Mouse (Mus musculus) CH12.LX (cell line): ENCODE results near the gene Mst1. TPM values are rescaled to one million over a fixed set of nuclear protein-coding genes. Genes with fewer than 3 reads are reported as not detected.

Experiments
- DNase-seq: peaks from one replicate; pipeline ENCODE4 v3.0.0-alpha.2; 2013; ENCODE audit errors: extremely low read depth
- H3K27ac ChIP-seq: 2 replicates; pipeline ENCODE4 v1.5.1; 2012; ENCODE audit warnings: low read depth, mild to moderate bottlenecking, control low read depth, moderate library complexity; ENCODE audit not compliant: insufficient read depth
- H3K27me3 ChIP-seq: replicated peaks from 2 replicates; pipeline ENCODE3; 2012; ENCODE audit warnings: inconsistent platforms
- H3K36me3 ChIP-seq, 2 experiments: replicated peaks in 1 of 2; 2 replicates each; pipeline versions ENCODE3 to v1.6.1; 2012; ENCODE audit warnings: inconsistent platforms in 1 of 2, low read length in 1 of 2, mild to moderate bottlenecking in 1 of 2, mixed read lengths in 1 of 2, moderate library complexity in 1 of 2; ENCODE audit not compliant: control insufficient read depth in 1 of 2, insufficient read depth in 1 of 2
- H3K4me1 ChIP-seq, 2 experiments: 2 replicates each; pipeline ENCODE4 v1.6.1; 2012; ENCODE audit warnings: inconsistent platforms in 1 of 2, moderate library complexity in 1 of 2; ENCODE audit not compliant: insufficient read depth in 2 of 2, control insufficient read depth in 1 of 2
- H3K4me2 ChIP-seq: 2 replicates; pipeline ENCODE4 v1.6.1; 2012; ENCODE audit warnings: low read depth, mild to moderate bottlenecking, control low read depth; ENCODE audit not compliant: poor library complexity, insufficient read depth, severe bottlenecking
- H3K4me3 ChIP-seq, 3 experiments: fragments of 150-350 bp in 1 of 3; sonication (generic) in 1 of 3; replicated peaks in 1 of 3; 2 replicates each; pipeline versions ENCODE3 to v1.5.1; 2011 to 2012; ENCODE audit warnings: low read depth in 2 of 3, low read length in 2 of 3, mild to moderate bottlenecking in 2 of 3, moderate library complexity in 2 of 3, control low read depth in 1 of 3, improper control_type of control experiment in 1 of 3, inconsistent platforms in 1 of 3, mixed read lengths in 1 of 3; ENCODE audit not compliant: poor library complexity in 1 of 3
- H3K79me2 ChIP-seq: replicated peaks from 2 replicates; pipeline ENCODE4 v1.6.1; 2012; ENCODE audit warnings: mild to moderate bottlenecking, moderate library complexity; ENCODE audit not compliant: control insufficient read depth, poor library complexity, insufficient read depth, severe bottlenecking; ENCODE audit errors: extremely low read depth
- H3K9ac ChIP-seq: 2 replicates; pipeline ENCODE4 v1.6.1; 2012; ENCODE audit warnings: low read depth, mild to moderate bottlenecking, control low read depth, moderate library complexity; ENCODE audit not compliant: insufficient read depth
- H3K9me3 ChIP-seq: replicated peaks from 2 replicates; pipeline ENCODE3; 2012; ENCODE audit warnings: low read length, inconsistent platforms, mixed read lengths
- BHLHE40 ChIP-seq: IDR thresholded peaks from 2 replicates; pipeline ENCODE4 v1.6.1; 2011; ENCODE audit warnings: mild to moderate bottlenecking, low read depth, low read length, improper control_type of control experiment
- CHD1 ChIP-seq: IDR thresholded peaks from 2 replicates; pipeline ENCODE4 v1.6.1; 2012; ENCODE audit warnings: low read depth, low read length, improper control_type of control experiment, inconsistent platforms
- CHD2 ChIP-seq: IDR thresholded peaks from 2 replicates; pipeline ENCODE4 v1.6.1; 2011; ENCODE audit warnings: low read length, improper control_type of control experiment
- CTCF ChIP-seq, 2 experiments: IDR thresholded peaks in 1 of 2; conservative IDR thresholded peaks in 1 of 2; 2 replicates each; pipeline ENCODE4 v1.5.1; 2011 to 2012; ENCODE audit warnings: low read depth in 2 of 2, low read length in 2 of 2, improper control_type of control experiment in 1 of 2, inconsistent platforms in 1 of 2, mild to moderate bottlenecking in 1 of 2, moderate library complexity in 1 of 2
- E2F4 ChIP-seq: IDR thresholded peaks from 2 replicates; pipeline ENCODE4 v1.6.1; 2011; ENCODE audit warnings: low read depth, low read length, improper control_type of control experiment; ENCODE audit not compliant: insufficient replicate concordance
- ELF1 ChIP-seq: IDR thresholded peaks from 2 replicates; pipeline ENCODE4 v1.6.1; 2014; ENCODE audit warnings: low read depth, mild to moderate bottlenecking, inconsistent platforms, low read length, improper control_type of control experiment
- EP300 ChIP-seq: IDR thresholded peaks from 2 replicates; pipeline ENCODE4 v1.6.1; 2011; ENCODE audit warnings: low read length, improper control_type of control experiment
- GABPA ChIP-seq: IDR thresholded peaks from 2 replicates; pipeline ENCODE4 v1.6.1; 2012; ENCODE audit warnings: low read depth, low read length, improper control_type of control experiment, inconsistent platforms; ENCODE audit not compliant: insufficient replicate concordance
- HCFC1 ChIP-seq: IDR thresholded peaks from 2 replicates; pipeline ENCODE4 v1.6.1; 2012; ENCODE audit warnings: low read depth, mild to moderate bottlenecking, inconsistent platforms, low read length, improper control_type of control experiment
- IRF4 ChIP-seq: IDR thresholded peaks from 2 replicates; pipeline ENCODE4 v1.6.1; 2014; ENCODE audit warnings: low read depth, mild to moderate bottlenecking, inconsistent platforms, low read length, improper control_type of control experiment
- JUN ChIP-seq: IDR thresholded peaks from 2 replicates; pipeline ENCODE4 v1.6.1; 2011; ENCODE audit warnings: low read depth, mild to moderate bottlenecking, low read length, improper control_type of control experiment, moderate library complexity; ENCODE audit not compliant: insufficient read depth
- MAX ChIP-seq: IDR thresholded peaks from 2 replicates; pipeline ENCODE4 v1.6.1; 2011; ENCODE audit warnings: low read length, improper control_type of control experiment
- MAZ ChIP-seq: IDR thresholded peaks from 2 replicates; pipeline ENCODE4 v1.6.1; 2012; ENCODE audit warnings: low read depth, mild to moderate bottlenecking, inconsistent platforms, low read length, improper control_type of control experiment, moderate library complexity
- MEF2A ChIP-seq: IDR thresholded peaks from 2 replicates; pipeline ENCODE4 v1.6.1; 2014; ENCODE audit warnings: low read depth, mild to moderate bottlenecking, inconsistent platforms, low read length, improper control_type of control experiment, borderline replicate concordance
- MXI1 ChIP-seq: IDR thresholded peaks from 2 replicates; pipeline ENCODE4 v1.6.1; 2011; ENCODE audit warnings: mild to moderate bottlenecking, low read depth, low read length, improper control_type of control experiment
- MYC ChIP-seq: IDR thresholded peaks from 2 replicates; pipeline ENCODE4 v1.6.1; 2011; ENCODE audit warnings: low read depth, mild to moderate bottlenecking, improper control_type of control experiment, low read length
- NELFE ChIP-seq: IDR thresholded peaks from 2 replicates; pipeline ENCODE4 v1.6.1; 2011; ENCODE audit warnings: low read depth, low read length, improper control_type of control experiment
- NRF1 ChIP-seq: IDR thresholded peaks from 2 replicates; pipeline ENCODE4 v1.6.1; 2014; ENCODE audit warnings: low read depth, mild to moderate bottlenecking, inconsistent platforms, low read length, improper control_type of control experiment, moderate library complexity
- PAX5 ChIP-seq: IDR thresholded peaks from 2 replicates; pipeline ENCODE4 v1.6.1; 2012; ENCODE audit warnings: low read length, inconsistent platforms, mixed read lengths
- POLR2AphosphoS2 ChIP-seq: IDR thresholded peaks from 2 replicates; pipeline ENCODE4 v1.6.1; 2011; ENCODE audit warnings: low read depth, low read length, improper control_type of control experiment
- RAD21 ChIP-seq: IDR thresholded peaks from 2 replicates; pipeline ENCODE4 v1.6.1; 2011; ENCODE audit warnings: low read depth, mild to moderate bottlenecking, low read length, improper control_type of control experiment, moderate library complexity
- RCOR1 ChIP-seq: conservative IDR thresholded peaks from 2 replicates; pipeline ENCODE4 v1.6.1; 2012; ENCODE audit warnings: low read depth, mild to moderate bottlenecking, inconsistent platforms, low read length, improper control_type of control experiment
- SIN3A ChIP-seq: IDR thresholded peaks from 2 replicates; pipeline ENCODE4 v1.6.1; 2012; ENCODE audit warnings: low read length, improper control_type of control experiment, inconsistent platforms
- SMC3 ChIP-seq: IDR thresholded peaks from 2 replicates; pipeline ENCODE4 v1.6.1; 2011; ENCODE audit warnings: low read depth, low read length, improper control_type of control experiment
- TBP ChIP-seq: conservative IDR thresholded peaks from 2 replicates; pipeline ENCODE4 v1.6.1; 2011; ENCODE audit warnings: low read depth, low read length, improper control_type of control experiment
- TCF12 ChIP-seq: IDR thresholded peaks from 2 replicates; pipeline ENCODE4 v1.6.1; 2014; ENCODE audit warnings: low read depth, mild to moderate bottlenecking, inconsistent platforms, low read length, improper control_type of control experiment
- UBTF ChIP-seq: IDR thresholded peaks from 2 replicates; pipeline ENCODE4 v1.6.1; 2012; ENCODE audit warnings: low read depth, mild to moderate bottlenecking, inconsistent platforms, low read length, improper control_type of control experiment, moderate library complexity
- USF2 ChIP-seq: conservative IDR thresholded peaks from 2 replicates; pipeline ENCODE4 v1.6.1; 2011; ENCODE audit warnings: low read depth, low read length, improper control_type of control experiment
- ZC3H11A ChIP-seq: IDR thresholded peaks from 2 replicates; pipeline ENCODE4 v1.6.1; 2012; ENCODE audit warnings: low read depth, mild to moderate bottlenecking, inconsistent platforms, low read length, improper control_type of control experiment
- ZKSCAN1 ChIP-seq: IDR thresholded peaks from 2 replicates; pipeline ENCODE4 v1.6.1; 2012; ENCODE audit warnings: low read depth, inconsistent platforms, low read length, improper control_type of control experiment, borderline replicate concordance
- ZNF384 ChIP-seq: IDR thresholded peaks from 2 replicates; pipeline ENCODE4 v1.6.1; 2012; ENCODE audit warnings: low read depth, low read length, improper control_type of control experiment, inconsistent platforms
- dilution Hi-C: fragments of 300-500 bp; cut with MboI; formaldehyde crosslinking; loops from 2 replicates; pipeline ENCODE4 v1.14.3; 2020; ENCODE audit warnings: low sequenced_read_pairs; ENCODE audit not compliant: extremely low pct_unique_long_range_greater_than_20kb, extremely low pct_ligation_motif_present
- in situ Hi-C: fragments of 300-500 bp; cut with MboI; formaldehyde crosslinking; loops from 3 replicates; pipeline ENCODE4 v1.14.3; 2019; ENCODE audit warnings: low sequenced_read_pairs, low pct_ligation_motif_present, low pct_unique_long_range_greater_than_20kb, mixed read lengths
- polyA plus RNA-seq: library from polyadenylated mRNA; unstranded; fragments of >175 nt; gene quantifications from 2 replicates; pipeline ENCODE4 v1.2.1, GENCODE M21; 2012; ENCODE audit warnings: low read depth; ENCODE audit not compliant: insufficient read length
- total RNA-seq, 2 experiments: library from RNA; depleted of rRNA; stranded (reverse); fragments of 300-350 nt in 1 of 2; fragments of >200 nt in 1 of 2; gene quantifications; 2 replicates each; pipeline ENCODE4 v1.2.3; 2012 to 2014

The Mst1 gene
- total and polyA plus RNA-seq, 3 experiments = 16.9 to 59.6 (median 21.4) TPM

DNA sequence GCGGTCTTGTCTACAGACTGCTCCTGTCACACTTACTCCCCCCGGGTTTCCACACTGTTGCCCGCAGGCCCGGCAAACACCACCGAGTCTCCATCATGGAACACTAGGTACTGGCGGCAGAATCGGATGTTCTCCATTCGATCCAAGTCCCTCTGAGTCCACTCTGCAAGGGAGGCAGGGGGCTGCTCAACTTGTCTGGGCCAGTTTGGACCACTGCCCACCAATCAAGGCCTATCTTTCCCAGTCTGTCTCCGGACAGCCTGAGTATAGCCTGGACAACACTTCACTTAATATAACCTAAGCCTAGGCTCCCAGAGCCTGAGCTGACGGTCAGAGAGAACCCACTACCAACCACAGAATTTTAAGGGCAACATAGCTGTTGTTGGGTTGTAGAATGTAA, 13.3 kb downstream of the Mst1 start:
- Histone ChIP-seq H3K27ac (no peak overlapping the region), H3K4me1 (peaks cover 5 to 33% of the 10 kb centered on the region in 2 experiments), H3K9ac (peak overlapping the region; percentile 64), H3K36me3 (peaks cover 41 to 58% of the 10 kb centered on the region in 2 experiments), H3K27me3 (no peaks in the 10 kb centered on the region)
- dilution Hi-C loops = no loop called here
- DNase-seq = no peak
- no peak for TF ChIP-seq PAX5
- TF ChIP-seq MAX = no peak
- no peak for TF ChIP-seq TCF12
- TF ChIP-seq RCOR1 = no peak
- TF ChIP-seq, all 38 proteins: peak for 0
- Histone ChIP-seq H3K9me3 (no peaks in the 10 kb centered on the region), H3K4me3 (peak overlapping the region; percentile 67 to 89 (median 87)), H3K4me2 (peak overlapping the region; percentile 72), H3K79me2 (peaks cover 9% of the 10 kb centered on the region)
- in situ Hi-C loops = no loop called here

DNA sequence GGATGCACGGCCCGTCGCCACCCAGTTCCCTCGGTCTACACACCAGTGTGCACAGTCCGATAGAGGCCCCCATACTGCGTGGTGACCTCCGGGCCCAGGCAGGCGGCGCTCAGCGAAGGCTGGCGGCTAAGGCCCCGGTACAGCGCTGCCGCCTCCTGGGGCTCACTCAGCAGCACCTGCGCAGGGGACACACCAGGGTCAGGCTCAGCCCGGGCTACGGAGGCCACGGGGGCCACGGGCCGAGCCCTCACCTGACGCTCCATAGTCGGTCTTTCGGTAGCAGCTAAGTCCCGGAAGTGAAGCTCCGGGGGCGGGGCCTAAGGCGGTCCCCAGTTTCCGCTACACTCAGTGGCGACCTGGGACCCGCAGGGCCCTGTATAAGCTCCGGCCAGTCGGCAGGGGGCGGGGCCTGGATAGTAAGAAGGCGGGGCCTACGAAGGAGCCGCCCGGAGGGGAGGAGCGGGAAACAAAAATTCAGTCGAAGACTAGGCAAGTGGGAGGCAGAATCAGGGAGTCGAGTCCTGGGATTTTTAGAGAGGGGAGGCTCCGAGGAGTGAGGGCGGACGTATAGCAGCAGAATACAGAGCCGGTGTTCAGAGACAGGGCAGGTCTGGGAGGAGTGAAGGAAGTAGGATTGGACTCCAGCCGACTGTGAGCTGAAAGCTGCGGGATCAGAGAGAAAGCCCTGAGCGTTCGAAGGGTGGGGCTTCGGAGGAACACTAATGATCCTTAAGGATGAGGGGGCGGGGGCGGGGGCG, 14.1 kb downstream of the Mst1 start, which contains the start of gene Apeh:
Apeh (minus strand) TSS at position 423 of the 758 bp plus-strand sequence.
- H3K4me2 ChIP-seq = peak within 1 kb of the TSS; percentile 90
- peak within 1 kb of the TSS; percentile 67 to 89 (median 87) for H3K4me3 ChIP-seq
- H3K4me1 ChIP-seq = peaks cover 5 to 33% of the 10 kb centered on the region in 2 experiments
- peaks cover 37 to 57% of the 10 kb centered on the region in 2 experiments for H3K36me3 ChIP-seq
- in situ Hi-C loops = no loop called here
- peak within 1 kb of the TSS; percentile 18; the same call in 1 of the 2 replicates for H3K27ac ChIP-seq
- no peaks in the 10 kb centered on the region for H3K27me3 ChIP-seq
- dilution Hi-C loops = no loop called here
- H3K9me3 ChIP-seq = no peaks in the 10 kb centered on the region
- peak; percentile 96 for DNase-seq
- peaks cover 9% of the 10 kb centered on the region for H3K79me2 ChIP-seq
- peak within 1 kb of the TSS; percentile 64 for H3K9ac ChIP-seq
- peak; percentile 54; the same call in 1 of the 2 replicates for TF ChIP-seq MXI1
- 0 out of 2 replicates have a peak, but pooled peaks have one; percentile 25 for TF ChIP-seq MEF2A
- no peak for TF ChIP-seq CHD1
- TF ChIP-seq ELF1 = peak; percentile 95
- TF ChIP-seq ZC3H11A = no peak
- TF ChIP-seq RCOR1 = 0 out of 2 replicates have a peak, but pooled peaks have one; percentile 30
- peak; percentile 71 for TF ChIP-seq HCFC1
- TF ChIP-seq CTCF (conservative IDR thresholded peaks at IDR 0.05 in 1 of 2, IDR thresholded peaks at IDR 0.05 in 1 of 2; ENCODE audit: low read depth in 2 of 2, low read length in 2 of 2) = no peak
- no peak for TF ChIP-seq TBP
- no peak for TF ChIP-seq E2F4
- TF ChIP-seq USF2 = no peak
- TF ChIP-seq NELFE = peak; percentile 86
- peak; percentile 49; the same call in 1 of the 2 replicates for TF ChIP-seq UBTF
- no peak for TF ChIP-seq MYC
- TF ChIP-seq MAZ = peak; percentile 72; the same call in 1 of the 2 replicates
- 0 out of 2 replicates have a peak, but pooled peaks have one; percentile 63 for TF ChIP-seq POLR2AphosphoS2
- no peak for TF ChIP-seq GABPA
- TF ChIP-seq JUN = no peak
- no peak for TF ChIP-seq ZKSCAN1
- no peak for TF ChIP-seq RAD21
- no peak for TF ChIP-seq SMC3
- peak; percentile 69; the same call in 1 of the 2 replicates for TF ChIP-seq SIN3A
- no peak for TF ChIP-seq CHD2
- TF ChIP-seq EP300 = no peak
- TF ChIP-seq PAX5 = no peak
- TF ChIP-seq IRF4 = peak; percentile 65
- peak; percentile 26 for TF ChIP-seq BHLHE40
- peak; percentile 50 for TF ChIP-seq NRF1
- no peak for TF ChIP-seq ZNF384
